Mouse (Mus musculus) lung, adult 18-20 months (tissue): ENCODE measurements at regions not wholly inside any gene's neighbourhood (a gene's known extent, or its start where the extent isn't known, plus 50 kb on each side); places are given as distances from the start of the nearest gene placed in this dataset.
"Not testable (repeated sequence)": the region's sequence is repeated elsewhere in the genome, so short reads cannot be mapped to it uniquely, and the experiment has no call there.

ENCODE experiments used
- DNase-seq, 2 experiments: peaks; one replicate each; pipeline ENCODE4 v3.0.0; 2022; ENCODE audit warnings: mixed read lengths in 2 of 2

GRCm38 (mm10) chr10:14333344-14333743, 212.1 kb downstream of the Adgrg6 start:
- DNase-seq, result no peak

DNA sequence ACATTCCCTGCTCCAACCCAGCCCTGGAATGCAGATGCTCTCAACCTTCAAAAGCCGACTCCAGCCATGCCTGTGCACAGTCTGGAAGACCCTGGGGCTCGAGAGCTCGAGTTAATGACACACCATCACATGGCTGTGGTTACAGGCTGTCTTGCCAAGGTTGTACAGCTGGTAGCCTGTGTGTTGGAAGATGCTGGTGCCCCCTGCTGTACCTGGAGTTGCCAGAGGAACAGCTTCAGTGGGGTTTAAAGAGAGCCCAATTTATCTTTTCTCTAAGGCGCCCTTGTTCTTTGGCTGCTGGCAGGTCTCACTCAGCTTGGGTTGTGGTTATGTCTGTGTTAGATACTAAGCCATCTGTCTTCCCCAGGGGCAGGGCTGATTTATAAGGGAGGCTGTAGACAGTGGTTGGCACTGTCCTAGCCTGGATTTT, 212.8 kb downstream of the Adgrg6 start:
- no peak for DNase-seq

- no peak for DNase-seq
Observed at GRCm38 (mm10) chr10:14328846-14329245, 216.6 kb downstream of the Adgrg6 start.

GRCm38 (mm10) chr10:14326229-14326628, 219.2 kb downstream of the Adgrg6 start:
- DNase-seq, result no peak

- DNase-seq, result peak; percentile 57 to 62
Observed at GRCm38 (mm10) chr10:14321503-14321902, 224.0 kb downstream of the Adgrg6 start.

GRCm38 (mm10) chr10:14315232-14315631, 230.2 kb downstream of the Adgrg6 start:
- DNase-seq, result no peak

- DNase-seq, result no peak
Observed at GRCm38 (mm10) chr10:14314607-14315006, 230.9 kb downstream of the Adgrg6 start.

GRCm38 (mm10) chr10:14314004-14314581, 231.4 kb downstream of the Adgrg6 start:
- DNase-seq, result no peak

GRCm38 (mm10) chr10:14312959-14313358, 232.5 kb downstream of the Adgrg6 start:
- DNase-seq, result no peak

DNA sequence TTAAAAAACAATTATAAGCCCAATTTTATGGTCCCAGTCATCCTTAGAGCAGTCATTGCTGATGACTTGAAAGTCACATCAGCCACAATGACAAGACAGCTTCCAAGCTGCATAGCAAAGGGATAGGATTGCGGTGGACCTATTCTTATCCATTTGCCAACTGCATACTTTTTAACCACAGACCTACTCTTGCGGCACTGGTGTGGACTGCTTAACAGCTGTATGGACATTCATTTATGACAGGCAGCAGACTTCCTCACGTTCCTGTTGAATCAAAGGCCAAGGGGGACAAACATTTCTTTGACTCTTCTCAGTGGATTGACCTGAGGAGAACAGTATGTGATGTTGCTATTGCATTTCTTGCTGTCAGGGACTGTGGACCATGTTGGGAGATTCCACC, 233.5 kb downstream of the Adgrg6 start:
- no peak for DNase-seq

GRCm38 (mm10) chr10:14306811-14307210, 238.6 kb downstream of the Adgrg6 start:
- peak in 1 of 2 experiments; percentile 5 for DNase-seq

- peak in 1 of 2 experiments; percentile 15 for DNase-seq
Observed at GRCm38 (mm10) chr10:14303476-14303875, 242.0 kb downstream of the Adgrg6 start.

GRCm38 (mm10) chr10:14296147-14296546, 249.3 kb downstream of the Adgrg6 start:
- DNase-seq, result no peak

DNA sequence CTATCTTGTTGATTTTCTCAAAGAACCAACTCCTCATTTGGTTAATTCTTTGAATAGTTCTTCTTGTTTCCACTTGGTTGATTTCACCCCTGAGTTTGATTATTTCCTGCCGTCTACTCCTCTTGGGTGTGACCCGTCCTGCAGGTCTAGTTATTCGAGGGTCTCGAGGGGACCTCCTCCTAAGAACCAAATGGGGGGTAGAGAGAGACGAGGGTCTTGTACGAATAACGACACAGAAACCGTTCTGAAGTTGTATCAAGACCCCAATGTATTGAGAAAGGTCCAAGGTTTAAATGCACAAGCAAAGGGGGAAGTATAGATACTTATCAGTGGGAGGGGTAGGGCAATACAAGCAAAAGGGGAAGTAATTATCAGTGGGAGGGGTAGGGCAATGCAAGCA, 252.8 kb downstream of the Adgrg6 start:
- DNase-seq, result not testable (repeated sequence)

GRCm38 (mm10) chr10:14287551-14287950, 257.9 kb downstream of the Adgrg6 start:
- no peak for DNase-seq

DNA sequence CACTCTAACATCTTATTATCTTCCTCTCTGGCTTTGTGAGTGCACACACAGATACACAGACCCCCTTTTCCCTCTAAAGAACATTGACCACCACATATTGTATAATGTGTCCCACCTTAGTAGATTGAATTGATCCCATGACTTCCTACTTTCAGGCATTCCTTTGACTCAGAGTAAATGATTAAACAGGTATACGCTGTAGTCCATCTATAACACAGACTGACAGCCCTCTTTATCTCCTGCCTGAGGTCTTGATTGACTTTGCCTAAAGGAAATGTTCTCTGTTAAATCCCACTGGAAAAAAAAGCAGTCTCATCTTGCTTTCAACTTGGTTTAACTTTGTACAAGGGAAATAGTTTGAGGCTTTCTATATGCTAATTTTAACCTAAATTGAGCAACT, 268.8 kb downstream of the Adgrg6 start:
- no peak for DNase-seq

GRCm38 (mm10) chr10:14275477-14275876, 270.0 kb downstream of the Adgrg6 start:
- DNase-seq, result no peak

DNA sequence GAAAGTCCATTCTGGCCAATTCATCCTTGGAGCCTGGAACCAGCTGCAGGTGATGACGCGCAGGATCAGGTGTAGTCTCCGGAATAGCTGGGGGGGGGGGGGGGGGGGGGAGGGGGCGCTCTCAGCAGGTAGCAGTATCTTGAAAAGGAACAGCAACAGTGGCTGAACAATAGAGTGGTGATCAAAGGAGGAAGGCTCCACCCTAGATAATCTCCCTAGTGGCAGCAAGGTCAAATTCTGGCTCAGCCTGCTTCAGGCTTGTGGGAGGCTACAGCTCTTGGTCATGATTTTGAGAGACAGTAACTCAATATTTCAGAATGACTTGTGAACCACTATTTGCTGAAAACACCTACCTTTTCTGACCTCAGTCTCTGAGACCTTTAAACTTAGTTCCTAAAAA, 275.5 kb downstream of the Adgrg6 start:
- no peak for DNase-seq

DNA sequence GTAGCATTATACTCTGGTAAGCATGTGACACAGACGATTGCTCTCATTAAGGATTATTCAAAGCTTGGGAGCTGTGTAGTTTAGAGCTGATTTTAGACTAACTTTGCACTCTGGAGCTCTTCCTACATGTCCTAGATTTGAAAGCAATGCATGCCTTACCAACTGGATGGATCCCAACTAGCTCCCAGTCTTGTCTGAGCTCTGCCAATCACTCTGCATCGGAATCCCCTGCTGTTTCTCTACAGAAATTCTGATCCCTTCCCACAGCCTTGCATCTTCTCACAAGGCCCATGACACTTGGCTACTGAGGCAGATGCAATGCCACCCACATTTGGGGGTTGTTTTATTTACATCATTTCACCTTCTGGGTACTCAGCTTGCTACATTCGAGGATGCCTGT, 277.8 kb downstream of the Adgrg6 start:
- no peak for DNase-seq

DNA sequence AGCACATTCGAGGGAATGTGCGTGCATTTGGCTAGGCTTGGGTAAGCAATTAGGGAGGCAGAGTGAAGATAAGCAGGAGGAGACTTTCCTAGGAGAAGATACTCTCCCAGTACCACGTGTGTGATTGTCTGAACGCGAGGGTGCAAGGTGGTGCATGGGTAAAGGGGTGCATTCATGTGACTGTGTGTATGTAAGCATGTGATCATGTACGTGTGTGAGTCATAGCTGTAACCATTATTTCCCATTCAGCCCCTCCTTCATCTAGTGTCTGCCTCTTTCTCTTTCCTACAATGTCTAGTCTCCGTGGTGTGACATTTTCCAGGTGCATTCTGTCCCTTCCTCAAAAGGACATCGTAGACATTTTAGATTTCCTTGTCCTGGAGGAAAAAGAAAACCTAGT, 273.8 kb downstream of the Hivep2 start:
- no peak for DNase-seq

DNA sequence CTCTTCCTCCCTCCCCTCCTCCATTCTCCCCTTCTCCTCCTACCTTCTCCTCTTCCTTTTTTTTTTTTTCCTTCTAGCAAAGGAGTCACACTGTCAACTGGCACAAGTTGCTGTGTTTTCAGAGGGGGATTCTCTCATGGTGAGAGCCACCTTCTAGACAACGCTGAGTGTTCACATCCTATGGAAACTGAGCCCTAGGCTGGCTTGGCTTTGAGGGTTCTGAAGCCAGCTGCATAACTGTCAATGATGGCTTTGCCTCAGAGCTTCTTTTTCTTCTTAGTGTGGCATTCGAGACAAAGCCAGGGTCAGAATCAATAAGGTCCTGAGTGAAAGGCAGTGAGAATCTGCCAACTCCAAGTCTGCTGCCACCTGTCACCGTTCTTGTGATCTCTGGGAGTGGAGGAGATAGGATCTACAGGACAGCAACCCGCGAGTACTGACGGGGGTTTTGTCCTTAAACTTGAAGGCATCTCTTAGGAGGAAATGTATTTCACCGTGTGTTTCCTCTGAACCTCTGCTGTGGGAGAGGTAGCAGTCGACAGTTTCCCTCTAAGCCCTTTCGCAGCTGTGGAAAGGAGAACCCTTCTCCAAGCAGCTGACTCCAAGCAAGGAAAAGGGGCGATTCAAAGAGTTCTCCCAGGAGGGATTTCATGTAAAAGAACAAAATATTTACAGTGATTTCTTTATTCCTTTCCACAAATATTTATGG, 269.2 kb downstream of the Hivep2 start:
- DNase-seq, result no peak

DNA sequence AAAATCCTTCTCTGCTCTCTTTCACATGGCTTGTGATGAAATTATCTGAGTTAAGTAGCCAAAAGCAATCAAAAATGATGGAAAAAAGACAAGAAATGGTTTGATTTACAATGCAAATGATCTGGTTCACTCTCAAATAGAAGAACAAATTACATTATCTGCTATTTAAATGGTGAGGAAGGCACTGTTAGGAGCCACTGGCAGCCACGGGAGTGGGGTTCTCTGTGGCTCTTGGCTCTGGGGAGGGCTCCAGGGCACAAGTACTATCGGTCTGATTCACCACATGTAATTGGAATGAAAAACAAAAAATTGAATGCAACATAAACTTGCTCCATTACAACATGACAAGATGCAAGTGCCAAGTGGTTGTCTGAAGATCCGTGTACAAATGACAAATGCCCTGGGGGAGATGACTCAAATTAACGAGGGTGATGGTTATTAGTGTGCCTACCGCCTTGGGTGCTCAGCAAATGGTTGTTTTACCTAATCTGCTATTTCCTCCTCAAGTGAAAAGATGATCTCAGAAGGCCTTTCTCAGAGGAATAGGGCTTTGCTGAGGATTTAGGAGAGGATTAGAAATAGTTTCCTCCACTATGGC, 268.2 kb downstream of the Hivep2 start:
- no peak for DNase-seq

DNA sequence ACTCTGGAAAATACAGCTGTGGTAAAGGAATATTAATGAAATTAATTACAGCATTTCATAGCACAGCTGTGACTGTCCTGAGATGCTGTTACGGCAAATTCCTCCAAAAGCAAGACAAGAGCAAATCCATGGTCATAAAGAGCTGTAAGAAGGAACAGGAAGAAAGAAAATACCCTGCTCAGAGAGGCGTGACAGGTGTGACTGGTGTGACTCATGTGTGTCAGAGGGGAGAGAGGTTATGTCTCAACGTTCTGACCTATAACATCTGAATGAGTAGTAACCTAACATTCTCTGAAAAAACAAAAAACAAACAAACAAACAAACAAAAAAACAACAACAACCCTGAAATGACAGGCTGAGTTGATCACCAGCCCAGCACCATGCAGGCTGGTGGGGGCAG, 267.5 kb downstream of the Hivep2 start:
- no peak for DNase-seq

DNA sequence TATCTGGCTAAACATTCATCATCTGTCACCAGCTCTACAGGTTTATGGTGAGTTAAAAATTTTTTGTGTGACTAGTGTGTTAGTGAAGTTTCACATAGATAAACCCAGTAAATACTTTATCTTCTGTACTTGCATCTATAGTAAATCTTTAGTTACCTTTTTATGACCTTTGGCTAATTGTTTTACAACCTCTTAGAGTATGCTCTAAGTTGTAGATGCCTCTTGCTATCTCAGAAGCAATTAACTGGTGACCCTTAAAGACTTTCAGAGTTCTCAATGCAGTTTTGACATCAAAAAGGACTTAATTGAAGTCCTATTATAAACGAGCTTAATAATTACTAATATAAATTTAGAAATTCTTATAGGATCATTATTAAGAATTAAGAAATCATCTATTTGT, 265.6 kb downstream of the Hivep2 start:
- no peak for DNase-seq
